8 mouse cellular contexts compared by ENCODE assay signal in the genomic region with DNA sequence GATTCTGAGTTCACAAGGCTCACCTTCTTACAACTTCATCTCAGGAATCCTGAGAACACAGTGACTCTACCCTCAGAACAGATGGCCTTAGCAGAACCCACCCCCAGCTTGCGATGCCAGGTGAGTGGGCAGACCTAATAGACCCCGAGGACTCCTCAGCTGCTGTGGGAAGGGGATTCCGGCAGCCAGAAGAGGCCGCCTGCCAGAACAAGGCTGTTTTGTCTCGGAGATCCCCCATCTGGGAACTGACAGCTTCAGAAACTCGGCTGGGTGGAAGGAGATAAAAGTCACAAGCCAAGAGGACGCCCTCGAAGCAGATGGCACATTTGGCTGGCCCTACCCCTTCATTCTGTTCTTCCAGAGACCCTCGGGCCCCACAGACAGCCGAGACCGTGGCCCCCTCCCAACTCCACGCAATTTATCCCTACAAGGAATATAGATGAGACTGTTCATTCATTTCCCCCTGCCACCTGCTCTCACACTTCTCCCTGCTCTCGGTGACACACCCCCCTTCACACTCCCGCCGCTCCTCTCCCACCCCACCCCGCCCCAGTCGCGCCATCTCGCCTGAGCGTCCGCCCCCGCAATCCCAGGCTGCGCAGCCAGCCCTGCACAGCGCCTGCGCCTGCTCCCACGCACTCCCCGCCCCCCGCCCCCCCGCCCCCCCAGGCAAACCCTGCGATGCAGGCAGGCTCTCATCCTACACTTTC. TPM values are rescaled to one million over a fixed set of nuclear protein-coding genes. Genes with fewer than 3 reads are reported as not detected.
DNase-seq lines count a peak whose midpoint lies in the region; ATAC-seq and TF ChIP-seq lines count a peak whose summit lies in the region.

A gene (minus strand): TSS at position 51 of the 710 bp plus-strand sequence.

- 4% methylated on average over 30 of the region's 30 CpGs for WGBS in stomach, embryonic 16.5 days

- DNase-seq in adrenal gland, postnatal 14 days = peak; percentile 71
- DNase-seq in adrenal gland, postnatal 4 days (ENCODE audit: low spot score in 2 of 2) = no peak
- no peak for DNase-seq in ES-E14 (ENCODE audit: low read depth, low spot score)
- DNase-seq in embryo, embryonic 10.5 days (ENCODE audit: low spot score) = peak; percentile 60
- DNase-seq in heart, postnatal 4 days = peak; percentile 66
- DNase-seq in left cerebral cortex, adult 18-20 months (ENCODE audit: low spot score in 2 of 2) = peak; percentile 65 to 75
- peak; percentile 64 for DNase-seq in mesoderm, embryonic 11.5 days (ENCODE audit: low read depth, low spot score)

- H3K4me3 ChIP-seq in ES-E14 (ENCODE audit: insufficient read depth in 1 of 2, low read depth in 1 of 2, low read length in 2 of 2, poor library complexity in 1 of 2, severe bottlenecking in 1 of 2) = peak within 1 kb of the TSS; percentile 59 to 60; a peak in 3 of 4 replicates
- H3K4me3 ChIP-seq in stomach, embryonic 16.5 days (replicated peaks; ENCODE audit: low read length) = peak within 1 kb of the TSS; percentile 50

- in situ Hi-C loops in ES-E14 (cut with MboI; ENCODE audit: low sequenced_read_pairs in 2 of 2, unreplicated experiment in 2 of 2) = loop anchor here in 1 of 2 experiments (10.0 kb wide), 1 partner anchor 173 kb away; no protein-coding TSS in a partner anchor

- 0 out of 2 replicates have a peak, but pooled peaks cover 2% of the 10 kb centered on the region for H3K27me3 ChIP-seq in stomach, embryonic 16.5 days (ENCODE audit: control insufficient read depth, insufficient read depth, low read length)

- H3K27ac ChIP-seq in ES-E14 (ENCODE audit: insufficient read depth, low read depth, low read length, poor library complexity, severe bottlenecking) = no peak within 1 kb of the TSS
- peak within 1 kb of the TSS; percentile 90 for H3K27ac ChIP-seq in stomach, embryonic 16.5 days (ENCODE audit: low read length)

- H3K9me3 ChIP-seq in ES-E14 (ENCODE audit: control insufficient read depth, insufficient read depth, low read depth, low read length) = no peaks in the 10 kb centered on the region
- H3K9me3 ChIP-seq in stomach, embryonic 16.5 days (replicated peaks; ENCODE audit: control insufficient read depth, low read length) = no peaks in the 10 kb centered on the region

- peak; percentile 84 for ATAC-seq in stomach, embryonic 16.5 days (ENCODE audit: insufficient read depth, low FRiP score)

- H3K9ac ChIP-seq in ES-E14 (ENCODE audit: insufficient read depth, low read depth, low read length, poor library complexity, severe bottlenecking) = peak within 1 kb of the TSS; percentile 49; the same call in 1 of the 2 replicates
- peak within 1 kb of the TSS; percentile 79 for H3K9ac ChIP-seq in stomach, embryonic 16.5 days (ENCODE audit: low read length)

- peaks cover 0 to 12% of the 10 kb centered on the region in 2 experiments; a peak in 2 of 4 replicates for H3K4me1 ChIP-seq in ES-E14 (ENCODE audit: control insufficient read depth in 2 of 2, insufficient read depth in 2 of 2, low read length in 2 of 2, poor library complexity in 1 of 2)
- H3K4me1 ChIP-seq in stomach, embryonic 16.5 days (ENCODE audit: control insufficient read depth, insufficient read depth, low read length) = peaks cover 17% of the 10 kb centered on the region

- H3K4me2 ChIP-seq in stomach, embryonic 16.5 days (ENCODE audit: low read depth, low read length) = peak within 1 kb of the TSS; percentile 89

- H3K36me3 ChIP-seq in ES-E14 (ENCODE audit: control insufficient read depth, insufficient read depth, low read length, poor library complexity, severe bottlenecking) = no peaks in the 10 kb centered on the region
- H3K36me3 ChIP-seq in stomach, embryonic 16.5 days (ENCODE audit: control insufficient read depth, insufficient read depth, low read length) = no peaks in the 10 kb centered on the region

TF ChIP-seq in ES-E14, 5 proteins besides CTCF, POLR2A, EP300 and RAD21:
- no peak for TF ChIP-seq ZC3H11A (IDR thresholded peaks at IDR 0.05; ENCODE audit: borderline replicate concordance, low read depth, low read length)
- TF ChIP-seq HCFC1 (IDR thresholded peaks at IDR 0.05; ENCODE audit: borderline replicate concordance, insufficient read depth, low read length) = no peak
- TF ChIP-seq MAFK (IDR thresholded peaks at IDR 0.05; ENCODE audit: insufficient read depth, low read depth, low read length) = no peak
- no peak for TF ChIP-seq ZNF384 (IDR thresholded peaks at IDR 0.05; ENCODE audit: low read depth, low read length)
- TF ChIP-seq CHD2 (IDR thresholded peaks at IDR 0.05; ENCODE audit: low read depth, low read length) = no peak

RNA-seq across cellular contexts. Expression of the gene that starts here (rescaled TPM):
- total RNA-seq in adrenal gland, postnatal 14 days (2021) = 1.2 and 2.1 TPM in 2 replicates
- total RNA-seq in adrenal gland, postnatal 4 days (2021) = 1 to 10 TPM; 2.1 to 3.3 TPM
- total RNA-seq in ES-E14 (2012; rRNA removed) = 0.36 TPM in 1 of 2 replicates, not detected in the other
- under 1 TPM; 0.16 to 0.29 TPM for total RNA-seq in heart, postnatal 4 days (2021)
- total RNA-seq in left cerebral cortex, adult 18-20 months (2021) = 1 to 10 TPM in 1 of 2 experiments, under 1 TPM in 1; 0.75 to 1.6 TPM
- 1.9 and 2.7 TPM in 2 replicates for polyA plus RNA-seq in stomach, embryonic 16.5 days (2015; fragmentation: Nextera tagmentation; extraction: Ambion mirVana)

Comparison
In these comparisons a context has a peak if more than half of its experiments do, and no peak if none do; other contexts are left out.
1. DNase-seq: peak in adrenal gland, postnatal 14 days (single experiment), embryo, embryonic 10.5 days (single experiment), left cerebral cortex, adult 18-20 months (2 of 2) and mesoderm, embryonic 11.5 days (single experiment); none in adrenal gland, postnatal 4 days (0 of 2) and ES-E14 (single experiment).
2. Peak in DNase-seq in heart, postnatal 4 days; RNA of the gene not detected or under 1 TPM.